Comparison of ENCODE assay signal across 33 mouse cellular contexts in genomic region chr16:23964706-23965367, GRCm38 (mm10). TPM values are rescaled to one million over a fixed set of nuclear protein-coding genes. Genes with fewer than 3 reads are reported as not detected.
DNase-seq lines count a peak whose midpoint lies in the region; ATAC-seq lines count a peak whose summit lies in the region.
"Had no signal": no experiment of that assay in that cellular context is flagged by ENCODE, and none has a peak within 500 bp of the region (broad histone marks: within the 10 kb centered on the region; RNA-seq: fewer than 3 reads in every experiment).

No protein-coding gene starts in this region.

- no peaks in the 10 kb centered on the region for H3K27me3 ChIP-seq in midbrain, embryonic 12.5 days
- no peaks in the 10 kb centered on the region for H3K27me3 ChIP-seq in midbrain, embryonic 10.5 days (ENCODE audit: low read depth, poor library complexity, severe bottlenecking)
- H3K27me3 ChIP-seq: embryonic facial prominence, embryonic 13.5 days; forebrain, embryonic 12.5 days; hindbrain, embryonic 15.5 days; neural tube, embryonic 13.5 days had no signal

- no peak overlapping the region for H3K4me3 ChIP-seq in midbrain, embryonic 12.5 days
- H3K4me3 ChIP-seq in midbrain, embryonic 10.5 days = no peak overlapping the region
- H3K4me3 ChIP-seq: embryonic facial prominence, embryonic 13.5 days; erythroblast, embryonic 14.5 days; forebrain, embryonic 12.5 days; hindbrain, embryonic 15.5 days; myocyte; neural tube, embryonic 13.5 days had no signal

- peak; percentile 68 for ATAC-seq in midbrain, embryonic 12.5 days (ENCODE audit: low FRiP score, low read depth)
- ATAC-seq: intestine, embryonic 16.5 days had no signal

- no peaks in the 10 kb centered on the region for H3K9me3 ChIP-seq in midbrain, embryonic 12.5 days
- H3K9me3 ChIP-seq in midbrain, embryonic 10.5 days (replicated peaks) = no peaks in the 10 kb centered on the region; the same call in 1 of the 2 replicates
- H3K9me3 ChIP-seq: embryonic facial prominence, embryonic 13.5 days; forebrain, embryonic 12.5 days; hindbrain, embryonic 15.5 days; neural tube, embryonic 13.5 days had no signal

- no peak overlapping the region for H3K9ac ChIP-seq in midbrain, embryonic 12.5 days (replicated peaks)
- H3K9ac ChIP-seq: embryonic facial prominence, embryonic 13.5 days; forebrain, embryonic 12.5 days; hindbrain, embryonic 15.5 days; neural tube, embryonic 13.5 days had no signal

- DNase-seq in heart, adult 11 months = peak; percentile 74
- no peak for DNase-seq in heart, postnatal 36 days
- no peak for DNase-seq in midbrain, embryonic 10.5 days (ENCODE audit: low spot score)
- DNase-seq in urinary bladder, postnatal 25 days (ENCODE audit: low spot score) = peak; percentile 1
- DNase-seq in urinary bladder, postnatal 36 days (ENCODE audit: low spot score in 2 of 2) = no peak
- no peak for DNase-seq in frontal cortex, adult 2 months (ENCODE audit: extremely low spot score in 1 of 2, low spot score in 1 of 2)
- DNase-seq: cerebellum, postnatal 36 days; embryo, embryonic 11 days; kidney, adult 9 months; kidney, postnatal 14 days had no signal

- intact Hi-C loops in heart, postnatal 36 days (cut with DNase I) = loop anchor here (5.0 kb wide), 2 partner anchors 1297 to 1382 kb away; no protein-coding TSS in a partner anchor

- peaks cover 11% of the 10 kb centered on the region for H3K4me1 ChIP-seq in midbrain, embryonic 12.5 days
- H3K4me1 ChIP-seq in midbrain, embryonic 10.5 days = peaks cover 23% of the 10 kb centered on the region
- H3K4me1 ChIP-seq: hindbrain, embryonic 15.5 days; neural tube, embryonic 13.5 days had no signal

- no peaks in the 10 kb centered on the region for H3K36me3 ChIP-seq in midbrain, embryonic 12.5 days
- no peaks in the 10 kb centered on the region for H3K36me3 ChIP-seq in midbrain, embryonic 10.5 days
- H3K36me3 ChIP-seq: forebrain, embryonic 12.5 days; hindbrain, embryonic 15.5 days had no signal

- WGBS in midbrain, embryonic 12.5 days = 63% methylated on average over 14 of the region's 14 CpGs
- WGBS in midbrain, embryonic 10.5 days = 81% methylated on average over 14 of the region's 14 CpGs

- no peak overlapping the region for H3K4me2 ChIP-seq in midbrain, embryonic 12.5 days (replicated peaks)
- H3K4me2 ChIP-seq: embryonic facial prominence, embryonic 13.5 days; forebrain, embryonic 12.5 days; hindbrain, embryonic 15.5 days; neural tube, embryonic 13.5 days had no signal

- H3K27ac ChIP-seq in midbrain, embryonic 12.5 days (replicated peaks) = no peak overlapping the region
- H3K27ac ChIP-seq in midbrain, embryonic 10.5 days (replicated peaks) = no peak overlapping the region
- H3K27ac ChIP-seq: embryonic facial prominence, embryonic 13.5 days; forebrain, embryonic 12.5 days; hindbrain, embryonic 15.5 days; neural tube, embryonic 13.5 days had no signal

RNA-seq across cellular contexts. Expression of gene Gm37419, which starts 23.4 kb away (rescaled TPM):
- not detected for total RNA-seq in heart, postnatal 36 days (2021)
- not detected in 2 replicates for polyA plus RNA-seq in midbrain, embryonic 12.5 days (2016; fragmentation: Nextera tagmentation; extraction: Ambion mirVana)
- polyA plus RNA-seq in midbrain, embryonic 10.5 days (2016; fragmentation: Nextera tagmentation; extraction: Ambion mirVana) = not detected in 2 replicates
- not detected in 2 replicates for polyA plus RNA-seq in frontal cortex, adult 2 months (2012; rRNA removed)
- total RNA-seq: adrenal gland, postnatal 36 days; ES-E14; gastrocnemius, adult 18-20 months; heart, adult 8-10 months; hematopoietic stem cell, adult 5-6 weeks; layer of hippocampus, adult 18-20 months; layer of hippocampus, postnatal 25 days; left cerebral cortex, postnatal 10 days; liver, adult 2 months; megakaryocyte-erythroid progenitor cell, adult 5-6 weeks had no signal
- polyA plus RNA-seq: cerebellum, adult 2 months; embryonic facial prominence, embryonic 13.5 days; erythroblast, embryonic 14.5 days; forebrain, embryonic 12.5 days; heart, embryonic 16.5 days; hindbrain, embryonic 15.5 days; intestine, embryonic 16.5 days; limb, embryonic 11.5 days; liver, adult 2 months; liver, embryonic 16.5 days; lung, embryonic 16.5 days; myocyte; neural tube, embryonic 13.5 days had no signal

RNA-seq across cellular contexts. Expression of gene Bcl6, which starts 23.8 kb away (rescaled TPM):
- 10 to 100 TPM; 14.6 to 18.5 TPM for total RNA-seq in heart, postnatal 36 days (2021)
- polyA plus RNA-seq in midbrain, embryonic 12.5 days (2016; fragmentation: Nextera tagmentation; extraction: Ambion mirVana) = 0.15 and 0.25 TPM in 2 replicates
- polyA plus RNA-seq in midbrain, embryonic 10.5 days (2016; fragmentation: Nextera tagmentation; extraction: Ambion mirVana) = 0.02 and 0.07 TPM in 2 replicates
- polyA plus RNA-seq in frontal cortex, adult 2 months (2012; rRNA removed) = 19.2 and 20.8 TPM in 2 replicates

RNA-seq across cellular contexts. Expression of gene Rtp2, which starts 32.6 kb away (rescaled TPM):
- not detected for total RNA-seq in heart, postnatal 36 days (2021)
- polyA plus RNA-seq in midbrain, embryonic 12.5 days (2016; fragmentation: Nextera tagmentation; extraction: Ambion mirVana) = not detected in 2 replicates
- not detected in 2 replicates for polyA plus RNA-seq in midbrain, embryonic 10.5 days (2016; fragmentation: Nextera tagmentation; extraction: Ambion mirVana)
- polyA plus RNA-seq in frontal cortex, adult 2 months (2012; rRNA removed) = 0.48 and 0.55 TPM in 2 replicates
- total RNA-seq: adrenal gland, postnatal 36 days; gastrocnemius, adult 18-20 months; heart, adult 8-10 months; hematopoietic stem cell, adult 5-6 weeks; liver, adult 2 months; megakaryocyte-erythroid progenitor cell, adult 5-6 weeks had no signal
- polyA plus RNA-seq: cerebellum, adult 2 months; erythroblast, embryonic 14.5 days; heart, embryonic 16.5 days; hindbrain, embryonic 15.5 days; intestine, embryonic 16.5 days; limb, embryonic 11.5 days; liver, adult 2 months; liver, embryonic 16.5 days; lung, embryonic 16.5 days; neural tube, embryonic 13.5 days had no signal

Comparison
In these comparisons a context has a peak if more than half of its experiments do, and no peak if none do; other contexts are left out.
1. DNase-seq: peak in heart, adult 11 months (single experiment) and urinary bladder, postnatal 25 days (single experiment); none in heart, postnatal 36 days (0 of 2), midbrain, embryonic 10.5 days (single experiment), urinary bladder, postnatal 36 days (0 of 2) and frontal cortex, adult 2 months (0 of 2).
2. RNA of gene Bcl6, which starts 23.8 kb away (polyA plus RNA-seq): 19.2 to 20.8 TPM in frontal cortex, adult 2 months; 0.15 to 0.25 TPM in midbrain, embryonic 12.5 days and 0.02 to 0.07 TPM in midbrain, embryonic 10.5 days; every median in the first group is over 10 times any median in the second.